Mouse (Mus musculus): ENCODE results near the gene Eya2.

Gene Eya2

DNA sequence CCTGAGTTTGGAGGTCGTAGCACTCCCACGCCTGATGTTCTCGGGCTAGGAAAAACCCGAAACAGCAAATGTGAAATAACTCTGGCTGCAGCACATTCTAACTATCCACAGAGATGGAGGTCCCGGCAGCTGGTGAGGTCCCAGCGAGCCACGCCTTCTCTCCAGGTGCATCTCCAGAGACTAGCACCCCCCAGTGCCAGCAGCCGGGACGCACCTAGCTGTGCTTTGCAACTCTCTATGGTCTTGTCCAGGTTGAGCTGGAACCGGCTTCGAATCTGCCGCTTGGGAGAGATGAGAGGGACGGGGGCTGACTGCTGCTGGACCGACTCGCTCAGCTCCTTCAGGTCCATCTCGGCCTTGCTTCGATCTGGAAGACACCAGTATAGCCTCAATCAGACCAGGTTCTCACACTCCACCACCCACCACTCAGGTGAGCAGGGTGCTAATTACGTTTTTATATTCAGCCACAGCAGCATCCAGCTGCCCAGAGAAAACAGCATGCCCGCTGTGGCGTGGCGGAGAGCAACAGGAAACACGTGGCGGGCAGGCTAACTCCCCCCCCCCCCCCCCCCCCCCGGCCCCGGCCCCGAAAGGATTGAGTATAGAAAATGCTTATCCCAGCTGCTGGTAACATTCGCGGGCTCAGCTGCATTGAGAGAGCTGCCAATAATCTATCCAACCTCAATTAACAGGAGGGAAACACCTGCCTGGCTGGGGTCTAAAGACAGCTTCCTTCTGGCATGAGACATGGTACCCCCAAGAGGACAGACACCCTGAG lies 220.5 kb downstream of the Eya2 start:
- no peak for DNase-seq (ENCODE audit: inconsistent age in 2 of 2, low spot score in 1 of 2)

DNA sequence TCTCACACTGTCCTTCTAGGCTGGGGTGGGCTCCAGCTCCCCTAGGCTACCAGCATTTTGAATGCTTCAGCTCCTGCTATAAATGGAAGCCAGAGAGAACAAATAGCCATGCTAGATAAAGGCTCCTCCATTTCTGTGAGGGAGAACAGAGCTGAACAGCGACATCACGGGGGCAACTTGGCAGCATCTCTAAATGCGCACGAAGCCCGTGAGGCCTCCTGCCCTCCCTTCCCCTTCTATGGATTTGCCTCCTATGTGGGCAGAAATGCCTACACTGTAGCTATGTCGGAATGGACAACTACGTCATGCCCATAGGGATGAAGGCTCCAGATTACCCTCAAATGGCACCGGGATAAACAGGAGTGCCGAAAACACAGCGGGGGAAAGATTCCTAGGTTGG lies 222.6 kb downstream of the Eya2 start:
- DNase-seq (ENCODE audit: inconsistent age in 2 of 2, low spot score in 1 of 2), result no peak

DNA sequence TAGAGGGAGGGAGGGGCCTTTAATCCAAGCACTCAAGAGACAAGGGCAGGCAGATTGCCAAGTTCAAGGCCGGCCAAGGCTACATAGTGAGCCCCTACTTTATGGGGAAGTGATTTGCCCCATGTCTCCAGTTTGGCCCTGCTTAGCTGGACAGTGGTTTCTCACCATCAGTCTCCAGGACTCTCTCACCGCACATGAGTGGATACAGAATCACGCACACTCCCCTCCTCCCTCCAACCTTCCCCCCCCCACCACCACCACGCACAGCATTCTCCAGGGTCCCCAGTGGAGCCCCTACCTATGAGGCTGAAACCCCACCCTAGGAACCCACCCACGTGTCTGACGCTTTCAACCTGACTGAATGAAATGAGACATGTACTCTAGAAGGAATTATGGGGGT lies 223.7 kb downstream of the Eya2 start:
- DNase-seq (ENCODE audit: inconsistent age in 2 of 2, low spot score in 1 of 2), result no peak

DNA sequence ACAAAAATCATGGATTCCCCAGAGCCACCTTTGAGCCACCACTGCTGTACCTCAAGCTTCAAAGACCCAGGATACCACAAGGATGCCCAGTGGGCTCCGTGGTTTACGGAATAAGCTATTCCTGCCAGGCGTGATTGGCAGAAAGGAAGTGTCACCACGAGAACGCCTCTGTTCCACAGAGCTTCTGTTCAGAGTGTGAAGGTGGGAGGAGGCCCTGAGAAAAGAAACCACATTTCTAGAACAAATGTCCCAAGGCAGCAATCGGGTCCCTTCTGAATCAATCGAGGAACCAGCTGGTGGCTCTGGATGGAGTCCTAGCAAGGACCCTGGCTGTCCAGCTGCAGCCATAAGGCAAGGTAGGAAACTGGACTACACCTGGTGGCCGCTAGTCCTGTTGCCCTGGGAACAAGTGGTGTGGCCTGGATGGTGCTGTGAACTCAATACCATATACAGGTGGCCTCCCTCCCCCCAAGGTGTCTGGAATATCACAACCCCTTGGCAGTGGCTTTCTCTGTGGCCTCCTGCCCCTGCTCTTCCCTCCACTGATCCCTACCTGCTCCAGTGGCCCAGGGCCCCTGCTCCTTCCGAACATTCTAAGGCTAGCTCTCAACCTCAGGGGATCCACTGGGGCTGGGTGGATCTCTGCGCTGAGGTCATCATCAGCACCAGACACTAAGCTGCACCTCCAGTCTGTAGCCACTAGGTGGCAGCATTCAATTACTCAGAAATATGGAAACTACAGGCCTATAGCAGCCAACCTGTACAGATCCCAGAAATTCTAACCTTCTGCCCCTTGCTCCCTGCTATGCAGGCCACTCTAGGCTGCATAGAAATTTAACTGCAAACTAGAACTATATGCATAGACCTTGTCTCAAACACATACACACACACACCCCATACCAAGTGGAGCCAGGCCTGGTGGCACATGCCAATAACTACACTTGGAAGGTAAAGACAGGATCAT lies 224.4 kb downstream of the Eya2 start:
- peak; percentile 57 to 90 for DNase-seq (ENCODE audit: inconsistent age in 2 of 2, low spot score in 1 of 2)

DNA sequence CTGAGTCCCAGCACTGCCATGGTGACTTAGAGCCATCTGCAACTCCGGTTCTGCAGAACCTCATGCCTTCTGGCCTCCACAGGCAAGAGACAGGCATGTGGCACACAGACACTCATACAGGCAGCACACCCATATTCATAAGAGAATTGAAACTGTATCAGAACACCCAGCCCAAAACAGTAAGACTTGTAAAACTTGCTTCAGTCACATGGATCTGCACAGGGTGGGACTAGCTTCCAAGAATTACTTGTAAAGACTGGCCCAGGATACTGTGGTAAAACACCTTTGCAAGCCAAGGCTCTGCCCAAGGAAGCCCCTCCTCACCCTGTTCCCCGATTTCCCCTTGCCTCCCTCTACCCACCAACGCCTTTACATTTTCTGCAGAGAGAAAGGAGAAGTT lies 225.2 kb downstream of the Eya2 start:
- DNase-seq (ENCODE audit: inconsistent age in 2 of 2, low spot score in 1 of 2), result no peak

DNA sequence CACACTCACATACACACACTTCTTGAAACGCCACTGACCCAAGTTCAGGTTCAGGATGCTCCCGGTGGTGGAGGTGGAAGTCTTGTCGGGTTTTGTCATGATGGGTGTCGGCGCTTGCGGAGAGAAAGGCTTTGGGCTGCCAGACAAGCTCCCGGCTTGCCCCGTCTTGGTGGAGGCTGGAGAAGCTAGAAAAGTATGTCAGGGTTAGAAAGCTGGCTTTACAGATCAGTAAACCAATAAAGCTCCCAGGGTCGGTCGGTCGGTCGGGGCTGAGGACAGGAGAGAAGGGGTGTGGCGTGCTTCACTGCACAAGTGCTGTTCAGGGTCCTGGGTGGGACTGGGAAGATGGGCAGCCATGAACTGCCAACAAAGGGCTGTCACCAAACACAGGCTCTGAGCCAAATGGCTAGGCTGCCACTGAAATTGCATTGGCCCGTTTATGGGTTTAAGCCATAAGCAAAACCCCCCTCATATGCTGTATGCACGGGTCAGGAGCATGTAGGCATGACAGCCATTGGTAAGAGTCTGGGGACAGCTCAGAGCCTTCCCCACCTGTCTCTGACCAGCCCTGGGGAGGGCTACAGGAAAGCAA lies 225.8 kb downstream of the Eya2 start:
- DNase-seq (ENCODE audit: inconsistent age in 2 of 2, low spot score in 1 of 2), result no peak

Measured in adrenal gland, adult (tissue).